Mouse (Mus musculus): ENCODE results near the gene Itga9. TPM values are rescaled to one million over a fixed set of nuclear protein-coding genes. Genes with fewer than 3 reads are reported as not detected.

Gene Itga9
- polyA plus RNA-seq, 1 experiment from 2014 or later, result 10.3 TPM

DNA sequence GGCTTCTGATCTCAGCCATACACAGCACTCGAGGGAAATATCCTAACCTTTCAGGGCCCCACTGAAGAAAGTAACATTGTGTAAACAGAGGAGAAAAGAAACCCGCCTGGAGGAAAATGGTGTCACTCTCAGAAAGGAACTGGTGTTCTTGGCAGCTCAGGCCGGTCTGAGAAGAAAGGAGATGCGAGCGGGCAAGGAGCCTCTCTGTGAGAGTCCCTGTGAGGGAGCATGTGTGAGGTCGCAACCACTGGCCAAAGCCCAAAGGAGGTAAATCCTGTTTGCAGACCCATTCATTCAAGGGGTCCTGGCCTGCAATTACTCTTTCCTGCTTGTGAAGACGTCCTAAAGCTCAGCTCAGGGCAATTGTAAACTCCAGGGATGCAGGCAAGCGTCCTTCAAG, 308.1 kb downstream of the Itga9 start:
- no peaks in the 10 kb centered on the region for H3K27me3 ChIP-seq (ENCODE audit: control insufficient read depth, insufficient read depth, low read length)
- H3K4me1 ChIP-seq (ENCODE audit: control insufficient read depth, insufficient read depth, low read length), result no peaks in the 10 kb centered on the region
- DNase-seq (ENCODE audit: low spot score) (no peak), ATAC-seq (replicated peaks; ENCODE audit: insufficient number of reproducible peaks, low FRiP score, low TSS enrichment, low read depth) (no peak)
- no peak overlapping the region for H3K9ac ChIP-seq (replicated peaks; ENCODE audit: low read length)
- H3K27ac ChIP-seq (replicated peaks; ENCODE audit: low read depth, low read length), result no peak overlapping the region
- no peaks in the 10 kb centered on the region for H3K36me3 ChIP-seq (replicated peaks; ENCODE audit: control insufficient read depth, insufficient read depth, low read depth, low read length)
- H3K4me2 ChIP-seq (ENCODE audit: low read depth, low read length), result no peak overlapping the region
- H3K9me3 ChIP-seq (replicated peaks; ENCODE audit: control insufficient read depth, low read length), result no peaks in the 10 kb centered on the region
- WGBS, result 32% methylated on average over 8 of the region's 8 CpGs
- no peak overlapping the region for H3K4me3 ChIP-seq (ENCODE audit: low read depth, low read length)

DNA sequence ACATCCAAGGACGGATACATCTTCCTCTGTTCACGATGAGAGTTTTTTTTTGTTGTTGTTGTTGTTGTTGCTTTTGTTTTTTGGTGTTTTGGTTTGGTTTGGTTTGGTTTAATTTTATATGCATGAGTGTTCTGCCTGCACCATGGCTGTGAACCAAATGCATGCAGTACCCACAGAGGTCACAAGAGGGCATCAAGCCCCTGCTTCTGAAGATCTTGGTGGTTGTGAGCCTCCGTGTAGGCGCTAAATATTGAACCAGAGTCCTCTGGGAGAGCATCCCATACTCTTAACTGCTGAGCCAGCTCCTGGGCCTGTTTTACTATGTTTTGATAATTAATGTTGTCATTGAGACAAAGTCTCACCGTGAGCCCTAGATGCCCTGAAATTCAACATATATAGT, 308.8 kb downstream of the Itga9 start:
- Histone ChIP-seq H3K27ac (replicated peaks; ENCODE audit: low read depth, low read length) (no peak overlapping the region), H3K4me1 (ENCODE audit: control insufficient read depth, insufficient read depth, low read length) (no peaks in the 10 kb centered on the region), H3K4me3 (ENCODE audit: low read depth, low read length) (no peak overlapping the region), H3K36me3 (replicated peaks; ENCODE audit: control insufficient read depth, insufficient read depth, low read depth, low read length) (no peaks in the 10 kb centered on the region), H3K4me2 (ENCODE audit: low read depth, low read length) (no peak overlapping the region), H3K9ac (replicated peaks; ENCODE audit: low read length) (no peak overlapping the region), H3K9me3 (replicated peaks; ENCODE audit: control insufficient read depth, low read length) (no peaks in the 10 kb centered on the region), H3K27me3 (ENCODE audit: control insufficient read depth, insufficient read depth, low read length) (no peaks in the 10 kb centered on the region)
- ATAC-seq (replicated peaks; ENCODE audit: insufficient number of reproducible peaks, low FRiP score, low TSS enrichment, low read depth) (no peak), DNase-seq (ENCODE audit: low spot score) (peak; percentile 52)
- whole genome bisulfite sequencing, result 60% methylated on average over 5 of the region's 5 CpGs

DNA sequence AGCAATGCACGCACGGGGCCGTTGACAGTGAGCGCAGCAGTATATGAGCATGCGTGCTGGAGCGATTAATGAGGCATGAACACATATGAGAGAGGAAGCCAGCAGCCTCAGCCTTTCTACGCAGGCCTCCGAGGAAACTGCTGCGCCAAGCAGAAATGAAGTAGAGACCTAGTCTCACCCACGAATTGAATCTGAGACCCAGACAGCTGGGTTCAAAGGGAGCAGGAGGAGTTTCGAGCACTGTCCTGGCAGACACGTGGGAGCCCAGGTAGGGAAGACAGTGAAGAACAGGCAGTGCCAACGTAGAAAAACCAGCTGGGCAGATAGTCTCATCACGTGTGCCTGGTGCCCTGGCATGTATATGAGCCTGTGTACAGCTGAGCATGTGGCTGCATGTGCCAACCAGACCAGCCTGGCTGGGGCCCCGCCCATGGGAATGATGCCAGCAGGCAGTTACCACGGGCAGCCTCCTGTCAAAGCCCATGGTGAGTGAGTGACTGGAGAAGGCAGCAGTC, 313.2 kb downstream of the Itga9 start:
- Histone ChIP-seq H3K4me2 (ENCODE audit: low read depth, low read length) (no peak overlapping the region), H3K4me3 (ENCODE audit: low read depth, low read length) (no peak overlapping the region), H3K27me3 (ENCODE audit: control insufficient read depth, insufficient read depth, low read length) (no peaks in the 10 kb centered on the region), H3K9ac (replicated peaks; ENCODE audit: low read length) (no peak overlapping the region), H3K36me3 (replicated peaks; ENCODE audit: control insufficient read depth, insufficient read depth, low read depth, low read length) (no peaks in the 10 kb centered on the region), H3K4me1 (ENCODE audit: control insufficient read depth, insufficient read depth, low read length) (0 out of 2 replicates have a peak, but pooled peaks cover under 1% of the 10 kb centered on the region), H3K9me3 (replicated peaks; ENCODE audit: control insufficient read depth, low read length) (no peaks in the 10 kb centered on the region), H3K27ac (replicated peaks; ENCODE audit: low read depth, low read length) (no peak overlapping the region)
- 79% methylated on average over 16 of the region's 16 CpGs for WGBS
- DNase-seq (ENCODE audit: low spot score) (no peak), ATAC-seq (replicated peaks; ENCODE audit: insufficient number of reproducible peaks, low FRiP score, low TSS enrichment, low read depth) (no peak)

DNA sequence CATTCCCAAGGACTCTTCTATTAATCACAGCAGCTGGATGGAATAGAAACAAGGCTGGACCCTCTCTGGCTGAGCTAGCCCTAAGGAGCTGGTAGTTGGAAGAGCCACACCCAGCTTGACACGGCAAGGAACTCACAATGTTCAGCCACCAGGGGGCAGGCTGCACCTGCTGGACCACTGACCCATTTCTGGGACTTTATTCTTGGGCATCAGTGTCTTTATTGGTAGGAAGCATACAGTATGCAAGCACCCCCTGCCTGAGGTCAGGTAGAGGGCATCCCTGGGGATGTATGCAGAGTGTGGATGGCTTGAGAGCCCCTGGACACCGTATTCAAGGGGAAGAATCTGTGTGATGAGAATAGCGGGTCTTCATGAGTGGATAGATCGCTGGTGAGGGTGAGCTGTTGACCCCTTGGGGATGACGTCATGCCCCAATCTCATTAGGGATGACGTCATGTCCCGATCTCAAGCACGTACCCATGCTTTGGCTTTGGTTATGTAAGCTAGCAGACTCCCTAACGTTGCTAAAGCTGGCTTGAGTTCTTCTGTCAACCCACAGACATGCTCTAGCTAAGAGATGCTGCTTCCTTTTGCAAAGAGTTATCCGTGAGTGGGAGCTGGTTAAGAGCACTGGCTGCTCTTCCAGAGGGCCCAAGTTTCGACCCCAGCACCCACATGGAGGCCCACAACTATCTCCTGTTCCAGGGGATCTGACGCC, 314.5 kb downstream of the Itga9 start:
- Histone ChIP-seq H3K36me3 (replicated peaks; ENCODE audit: control insufficient read depth, insufficient read depth, low read depth, low read length) (no peaks in the 10 kb centered on the region), H3K9me3 (replicated peaks; ENCODE audit: control insufficient read depth, low read length) (no peaks in the 10 kb centered on the region), H3K4me3 (ENCODE audit: low read depth, low read length) (no peak overlapping the region), H3K9ac (replicated peaks; ENCODE audit: low read length) (no peak overlapping the region), H3K4me2 (ENCODE audit: low read depth, low read length) (no peak overlapping the region), H3K4me1 (ENCODE audit: control insufficient read depth, insufficient read depth, low read length) (peaks cover 5% of the 10 kb centered on the region; the same call in 1 of the 2 replicates), H3K27me3 (ENCODE audit: control insufficient read depth, insufficient read depth, low read length) (no peaks in the 10 kb centered on the region), H3K27ac (replicated peaks; ENCODE audit: low read depth, low read length) (no peak overlapping the region)
- ATAC-seq (replicated peaks; ENCODE audit: insufficient number of reproducible peaks, low FRiP score, low TSS enrichment, low read depth), result no peak
- 52% methylated on average over 12 of the region's 12 CpGs for WGBS
- DNase-seq (ENCODE audit: low spot score), result peak; percentile 91

DNA sequence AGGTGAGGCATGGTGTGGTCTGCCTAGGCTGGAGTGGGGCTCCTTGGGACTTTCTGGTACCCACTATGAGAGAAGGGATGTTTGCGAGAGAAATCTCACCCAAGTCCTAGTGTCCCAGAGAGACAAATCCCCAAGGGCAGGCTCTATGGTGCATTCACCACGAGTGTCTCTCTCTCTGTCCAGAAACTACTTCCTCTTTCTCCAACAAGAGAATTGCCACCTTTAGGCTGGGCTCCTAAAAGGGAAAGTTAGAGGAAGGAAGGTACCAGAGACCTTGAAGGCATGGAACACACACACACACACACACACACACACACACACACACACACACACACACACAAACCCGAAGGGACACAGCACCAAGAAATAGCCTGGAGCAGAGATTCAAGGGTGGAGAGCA, 315.4 kb downstream of the Itga9 start:
- Histone ChIP-seq H3K27ac (replicated peaks; ENCODE audit: low read depth, low read length) (no peak overlapping the region), H3K9me3 (replicated peaks; ENCODE audit: control insufficient read depth, low read length) (no peaks in the 10 kb centered on the region), H3K4me1 (ENCODE audit: control insufficient read depth, insufficient read depth, low read length) (peaks cover 5% of the 10 kb centered on the region; the same call in 1 of the 2 replicates), H3K27me3 (ENCODE audit: control insufficient read depth, insufficient read depth, low read length) (no peaks in the 10 kb centered on the region), H3K36me3 (replicated peaks; ENCODE audit: control insufficient read depth, insufficient read depth, low read depth, low read length) (no peaks in the 10 kb centered on the region), H3K4me3 (ENCODE audit: low read depth, low read length) (no peak overlapping the region), H3K4me2 (ENCODE audit: low read depth, low read length) (no peak overlapping the region), H3K9ac (replicated peaks; ENCODE audit: low read length) (no peak overlapping the region)
- ATAC-seq (replicated peaks; ENCODE audit: insufficient number of reproducible peaks, low FRiP score, low TSS enrichment, low read depth) (no peak), DNase-seq (ENCODE audit: low spot score) (no peak)
- WGBS, result 75% methylated on average over 3 of the region's 3 CpGs

DNA sequence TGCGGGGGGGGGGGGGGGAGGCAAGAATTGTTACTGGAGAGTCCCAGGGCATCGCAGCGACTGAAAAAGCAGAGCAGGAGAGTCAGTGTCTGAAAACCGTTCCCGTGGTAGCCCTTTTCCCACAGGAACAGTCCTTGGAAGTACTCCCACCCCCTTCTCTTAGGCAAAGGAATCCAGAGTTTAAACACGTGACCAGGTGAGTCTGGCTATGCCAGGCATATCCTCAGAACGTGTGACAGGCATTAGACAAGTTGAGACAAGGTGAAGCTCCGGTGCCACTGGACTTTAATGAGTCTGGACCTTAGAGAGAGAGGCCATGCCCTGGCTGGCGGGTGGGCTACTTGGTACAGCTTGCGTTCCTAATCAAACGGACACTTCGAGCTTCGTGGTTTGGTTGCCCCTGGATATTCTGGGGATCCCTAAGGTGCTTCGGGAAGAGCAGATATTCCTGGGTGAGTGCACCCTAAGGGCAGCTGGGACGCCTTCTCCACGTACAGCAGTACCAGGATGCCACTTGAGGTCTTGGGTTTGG, 318.1 kb downstream of the Itga9 start:
- Histone ChIP-seq H3K36me3 (replicated peaks; ENCODE audit: control insufficient read depth, insufficient read depth, low read depth, low read length) (no peaks in the 10 kb centered on the region), H3K4me1 (ENCODE audit: control insufficient read depth, insufficient read depth, low read length) (peaks cover 8% of the 10 kb centered on the region), H3K27ac (replicated peaks; ENCODE audit: low read depth, low read length) (no peak overlapping the region), H3K9ac (replicated peaks; ENCODE audit: low read length) (peak overlapping the region; percentile 82), H3K4me2 (ENCODE audit: low read depth, low read length) (peak overlapping the region; percentile 94), H3K27me3 (ENCODE audit: control insufficient read depth, insufficient read depth, low read length) (no peaks in the 10 kb centered on the region), H3K4me3 (ENCODE audit: low read depth, low read length) (peak overlapping the region; percentile 82), H3K9me3 (replicated peaks; ENCODE audit: control insufficient read depth, low read length) (no peaks in the 10 kb centered on the region)
- no peak for DNase-seq (ENCODE audit: low spot score)
- no peak for ATAC-seq (replicated peaks; ENCODE audit: insufficient number of reproducible peaks, low FRiP score, low TSS enrichment, low read depth)
- WGBS, result 10% methylated on average over 16 of the region's 16 CpGs

DNA sequence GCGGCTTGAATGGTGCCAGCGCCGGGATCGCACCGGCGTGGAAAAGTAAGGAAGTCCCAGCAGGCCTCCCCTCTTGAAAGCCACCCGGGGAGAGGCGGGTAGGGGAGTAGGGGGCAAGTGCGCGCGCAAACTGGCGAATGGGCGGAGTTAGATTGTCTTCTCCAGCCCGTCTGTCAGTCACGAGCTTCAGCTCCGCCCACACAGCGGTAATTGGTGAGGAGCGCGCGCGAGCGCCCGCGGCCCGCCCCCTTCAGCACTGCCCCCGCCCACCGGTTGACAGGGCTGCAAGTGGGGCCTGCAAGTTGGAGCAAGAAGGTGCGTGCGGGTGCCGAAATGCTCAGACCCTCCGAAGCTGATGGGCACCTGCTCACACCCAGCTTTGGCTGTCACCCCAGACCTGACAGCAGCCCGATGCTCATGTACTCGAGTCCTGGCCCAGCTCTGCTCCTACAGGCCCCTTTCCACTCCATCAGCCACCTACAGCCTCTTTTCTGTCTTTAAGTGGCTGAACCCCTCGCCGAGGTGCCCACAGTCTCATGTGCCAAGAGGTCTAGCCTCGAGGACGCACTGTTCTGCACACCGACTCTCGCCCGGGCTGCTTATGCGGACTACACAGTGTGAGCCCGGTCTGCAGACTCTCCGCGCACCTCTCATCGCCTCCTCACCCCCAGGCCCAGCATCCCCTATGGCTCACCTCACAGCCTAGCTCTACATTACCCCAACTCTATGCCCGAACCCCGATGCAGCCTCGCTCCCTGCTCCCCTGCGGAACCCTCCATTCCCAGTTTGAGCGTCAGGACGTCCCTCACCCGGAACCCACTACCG, 319.0 kb downstream of the Itga9 start:
- Histone ChIP-seq H3K27me3 (ENCODE audit: control insufficient read depth, insufficient read depth, low read length) (no peaks in the 10 kb centered on the region), H3K4me2 (ENCODE audit: low read depth, low read length) (peak overlapping the region; percentile 94), H3K27ac (replicated peaks; ENCODE audit: low read depth, low read length) (peak overlapping the region; percentile 65), H3K9ac (replicated peaks; ENCODE audit: low read length) (peak overlapping the region; percentile 82), H3K36me3 (replicated peaks; ENCODE audit: control insufficient read depth, insufficient read depth, low read depth, low read length) (no peaks in the 10 kb centered on the region), H3K4me1 (ENCODE audit: control insufficient read depth, insufficient read depth, low read length) (peaks cover 8% of the 10 kb centered on the region), H3K9me3 (replicated peaks; ENCODE audit: control insufficient read depth, low read length) (no peaks in the 10 kb centered on the region), H3K4me3 (ENCODE audit: low read depth, low read length) (peak overlapping the region; percentile 82)
- ATAC-seq (replicated peaks; ENCODE audit: insufficient number of reproducible peaks, low FRiP score, low TSS enrichment, low read depth) (peak; percentile 77), DNase-seq (ENCODE audit: low spot score) (peak; percentile 97)
- under 1% methylated on average over 53 of the region's 53 CpGs for WGBS
